Mouse (Mus musculus) kidney, postnatal 0 days (tissue): ENCODE results near the gene Angptl8. TPM values are rescaled to one million over a fixed set of nuclear protein-coding genes. Genes with fewer than 3 reads are reported as not detected.

Experiments
- ATAC-seq: fragments of 200-750 bp; cut with Nextera tagmentation; replicated peaks from 2 replicates; pipeline ENCODE4 v1.8.0; 2017; ENCODE audit warnings: low read depth, moderate number of reproducible peaks, moderate TSS enrichment, moderate library complexity; ENCODE audit not compliant: low FRiP score
- DNase-seq: peaks from one replicate; pipeline ENCODE4 v3.0.0-alpha.2; 2016; ENCODE audit warnings: low spot score
- H3K27ac ChIP-seq: fragments of 300-500 bp; sonication (generic); 2 replicates; pipeline ENCODE4 v1.5.1; 2014; ENCODE audit warnings: mild to moderate bottlenecking
- H3K27me3 ChIP-seq: fragments of 300-500 bp; sonication (generic); 2 replicates; pipeline ENCODE4 v1.6.1; 2014; ENCODE audit warnings: low read length, mixed read lengths; ENCODE audit not compliant: insufficient read depth
- H3K36me3 ChIP-seq: fragments of 300-500 bp; sonication (generic); 2 replicates; pipeline ENCODE4 v1.6.1; 2014; ENCODE audit warnings: low read length, mixed read lengths; ENCODE audit not compliant: insufficient read depth
- H3K4me1 ChIP-seq: fragments of 300-500 bp; sonication (generic); replicated peaks from 2 replicates; pipeline ENCODE4 v1.6.1; 2014; ENCODE audit warnings: antibody characterized with exemption, low read length, mixed read lengths; ENCODE audit not compliant: insufficient read depth
- H3K4me2 ChIP-seq: fragments of 300-500 bp; sonication (generic); 2 replicates; pipeline ENCODE4 v1.6.1; 2014; ENCODE audit warnings: mild to moderate bottlenecking, low read length, moderate library complexity, mixed read lengths
- H3K4me3 ChIP-seq: fragments of 300-500 bp; sonication (generic); replicated peaks from 2 replicates; pipeline ENCODE4 v1.5.1; 2014; ENCODE audit warnings: low read depth, low read length
- H3K9ac ChIP-seq: fragments of 300-500 bp; sonication (generic); 2 replicates; pipeline ENCODE4 v1.6.1; 2014; ENCODE audit warnings: low read depth, low read length
- H3K9me3 ChIP-seq: fragments of 300-500 bp; sonication (generic); replicated peaks from 2 replicates; pipeline ENCODE4 v1.6.1; 2016; ENCODE audit warnings: low read length, inconsistent platforms, mixed read lengths
- CTCF ChIP-seq: IDR thresholded peaks from 2 replicates; pipeline ENCODE4 v1.5.1; 2016; ENCODE audit warnings: antibody characterized with exemption, low read depth, mild to moderate bottlenecking, moderate library complexity
- WGBS: fragments of 180-500 bp; shearing (Covaris S2); extraction: QIAGEN DNeasy Blood & Tissue Kit; methylation state at CpG from one replicate; pipeline ENCODE4 v1.1.7; 2014; 5-methylcytosine and 5-hydroxymethylcytosine counted together
- polyA plus RNA-seq: library from polyadenylated mRNA; unstranded; fragments of >200 nt; fragmentation: Nextera tagmentation; extraction: Ambion mirVana; gene quantifications from 2 replicates; pipeline ENCODE4 v1.2.1, GENCODE M21; 2015

The Angptl8 gene
- polyA plus RNA-seq, 1 experiment from 2014 or later = 6.1 TPM

GRCm38 (mm10) chr9:21819181-21819729, 16.1 kb upstream of the Angptl8 start:
- DNase-seq (no peak), ATAC-seq (no peak)
- Histone ChIP-seq H3K4me1 (no peaks in the 10 kb centered on the region), H3K4me2 (no peak overlapping the region), H3K27me3 (no peaks in the 10 kb centered on the region), H3K4me3 (no peak overlapping the region), H3K27ac (no peak overlapping the region), H3K9me3 (no peaks in the 10 kb centered on the region), H3K9ac (no peak overlapping the region), H3K36me3 (peaks cover 29% of the 10 kb centered on the region)
- WGBS = 100% methylated on average over 2 of the region's 2 CpGs
- TF ChIP-seq CTCF = no peak

- Histone ChIP-seq H3K4me2 (no peak overlapping the region), H3K9me3 (no peaks in the 10 kb centered on the region), H3K27me3 (no peaks in the 10 kb centered on the region), H3K36me3 (peaks cover 22% of the 10 kb centered on the region), H3K27ac (no peak overlapping the region), H3K4me1 (no peaks in the 10 kb centered on the region), H3K4me3 (no peak overlapping the region), H3K9ac (no peak overlapping the region)
- WGBS = 84% methylated on average over 12 of the region's 12 CpGs
- no peak for DNase-seq
- ATAC-seq = no peak
- no peak for TF ChIP-seq CTCF
Observed at GRCm38 (mm10) chr9:21820183-21820582, 15.1 kb upstream of the Angptl8 start.

- Histone ChIP-seq H3K4me1 (no peaks in the 10 kb centered on the region), H3K36me3 (peaks cover 15% of the 10 kb centered on the region), H3K9ac (no peak overlapping the region), H3K4me2 (no peak overlapping the region), H3K9me3 (no peaks in the 10 kb centered on the region), H3K27me3 (no peaks in the 10 kb centered on the region), H3K27ac (no peak overlapping the region), H3K4me3 (no peak overlapping the region)
- no peak for DNase-seq
- no peak for TF ChIP-seq CTCF
- no peak for ATAC-seq
- WGBS = 83% methylated on average over 6 of the region's 6 CpGs
Observed at GRCm38 (mm10) chr9:21822686-21823085, 12.6 kb upstream of the Angptl8 start.

- no peak for TF ChIP-seq CTCF
Observed at GRCm38 (mm10) chr9:21823957-21824356, 11.4 kb upstream of the Angptl8 start.

GRCm38 (mm10) chr9:21824366-21824765, 10.9 kb upstream of the Angptl8 start:
- ATAC-seq = no peak
- Histone ChIP-seq H3K27me3 (no peaks in the 10 kb centered on the region), H3K4me2 (no peak overlapping the region), H3K4me3 (no peak overlapping the region), H3K9ac (no peak overlapping the region), H3K27ac (no peak overlapping the region), H3K36me3 (peaks cover 15% of the 10 kb centered on the region), H3K4me1 (no peaks in the 10 kb centered on the region), H3K9me3 (no peaks in the 10 kb centered on the region)
- no peak for TF ChIP-seq CTCF
- WGBS = 69% methylated on average over 10 of the region's 10 CpGs
- no peak for DNase-seq

More at GRCm38 (mm10) chr9:21823957-21824356, 11.4 kb upstream of the Angptl8 start:
- Histone ChIP-seq H3K27me3 (no peaks in the 10 kb centered on the region), H3K9me3 (no peaks in the 10 kb centered on the region), H3K36me3 (peaks cover 15% of the 10 kb centered on the region), H3K27ac (no peak overlapping the region), H3K4me2 (no peak overlapping the region), H3K9ac (no peak overlapping the region), H3K4me1 (no peaks in the 10 kb centered on the region), H3K4me3 (no peak overlapping the region)
- ATAC-seq (no peak), DNase-seq (no peak)
- WGBS = 48% methylated on average over 4 of the region's 4 CpGs

GRCm38 (mm10) chr9:21829834-21830460, 5.4 kb upstream of the Angptl8 start:
- H3K36me3 ChIP-seq = peaks cover 42% of the 10 kb centered on the region
- ATAC-seq = no peak
- 80% methylated on average over 14 of the region's 14 CpGs for WGBS
- no peaks in the 10 kb centered on the region for H3K9me3 ChIP-seq
- no peak for DNase-seq
- H3K27ac ChIP-seq = no peak overlapping the region
- H3K9ac ChIP-seq = no peak overlapping the region
- no peak overlapping the region for H3K4me2 ChIP-seq
- no peak overlapping the region for H3K4me3 ChIP-seq
- no peak for TF ChIP-seq CTCF
- no peaks in the 10 kb centered on the region for H3K4me1 ChIP-seq
- H3K27me3 ChIP-seq = no peaks in the 10 kb centered on the region
